Mouse (Mus musculus): ENCODE measurements around the gene Frmd4b.

DNA sequence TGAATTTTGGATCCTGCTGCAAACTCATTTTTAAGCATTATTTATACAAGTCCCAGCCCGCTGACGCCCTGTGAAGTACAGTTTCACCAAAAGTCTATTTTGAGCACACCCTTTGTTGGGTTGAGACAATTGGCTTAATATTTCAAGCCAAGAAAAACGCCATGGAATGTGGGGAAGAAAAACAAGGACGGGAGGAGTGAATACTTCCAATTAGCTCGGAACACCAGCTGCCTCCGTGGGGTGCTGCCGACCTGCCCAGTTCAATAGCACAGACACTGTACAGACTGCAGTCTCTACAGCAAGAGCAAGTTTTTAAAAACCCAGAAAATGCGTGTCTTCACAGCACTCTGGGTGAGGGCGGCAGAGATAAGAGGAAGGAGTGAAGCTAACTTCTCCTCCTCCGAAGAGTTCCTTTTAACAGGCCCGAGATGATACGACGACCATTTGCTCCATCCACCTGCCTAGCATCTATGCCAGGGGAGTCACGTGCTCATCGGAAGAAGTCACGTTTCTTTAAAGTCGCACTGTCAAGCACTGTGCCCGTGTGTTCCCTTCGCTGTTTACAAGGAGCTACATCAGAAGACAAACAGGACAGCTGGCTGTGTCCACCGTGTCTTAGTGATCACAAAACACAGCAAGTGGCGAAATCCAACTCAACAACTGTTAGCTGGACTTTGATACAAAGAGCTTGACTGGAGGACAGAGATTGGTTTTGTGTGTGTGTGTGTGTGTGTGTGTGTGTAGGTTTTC is 326.0 kb downstream of the Frmd4b start:
- TF ChIP-seq POLR2A (IDR thresholded peaks at IDR 0.05; ENCODE audit: borderline replicate concordance, control insufficient read depth, low read depth, low read length), result no peak
- TF ChIP-seq CTCF (IDR thresholded peaks at IDR 0.05; ENCODE audit: control insufficient read depth, insufficient read depth, low read length), result no peak

All from bone marrow, adult 2 months (tissue).